Mouse (Mus musculus): ENCODE results near the gene Gm43517. TPM values are rescaled to one million over a fixed set of nuclear protein-coding genes. Genes with fewer than 3 reads are reported as not detected.
A peak's percentile ranks its signal among the peaks of the same experiment; 100 is the strongest.

Gm43517 gene
- 0.05 TPM in 1 of 2 replicates, not detected in the other for polyA plus RNA-seq (2015; fragmentation: Nextera tagmentation; extraction: Ambion mirVana)

DNA sequence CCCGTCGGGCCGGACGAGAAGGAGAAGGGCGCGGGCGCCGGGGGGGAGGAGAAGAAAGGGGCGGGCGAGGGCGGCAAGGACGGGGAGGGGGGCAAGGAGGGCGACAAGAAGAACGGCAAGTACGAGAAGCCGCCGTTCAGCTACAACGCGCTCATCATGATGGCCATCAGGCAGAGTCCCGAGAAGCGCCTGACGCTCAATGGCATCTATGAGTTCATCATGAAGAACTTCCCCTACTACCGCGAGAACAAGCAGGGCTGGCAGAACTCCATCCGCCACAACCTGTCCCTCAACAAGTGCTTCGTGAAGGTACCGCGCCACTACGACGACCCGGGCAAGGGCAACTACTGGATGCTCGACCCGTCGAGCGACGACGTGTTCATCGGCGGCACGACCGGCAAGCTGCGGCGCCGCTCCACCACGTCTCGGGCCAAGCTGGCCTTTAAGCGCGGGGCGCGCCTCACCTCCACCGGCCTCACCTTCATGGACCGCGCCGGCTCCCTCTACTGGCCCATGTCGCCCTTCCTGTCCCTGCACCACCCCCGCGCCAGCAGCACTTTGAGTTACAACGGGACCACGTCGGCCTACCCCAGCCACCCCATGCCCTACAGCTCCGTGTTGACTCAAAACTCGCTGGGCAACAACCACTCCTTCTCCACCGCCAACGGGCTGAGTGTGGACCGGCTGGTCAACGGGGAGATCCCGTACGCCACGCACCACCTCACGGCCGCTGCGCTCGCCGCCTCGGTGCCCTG lies at the start of gene Gm43517:
TSS of gene Gm43517 (plus strand) at position 299 of the 755 bp plus-strand sequence.
- H3K36me3 ChIP-seq = no peaks in the 10 kb centered on the region
- H3K9me3 ChIP-seq (replicated peaks) = no peaks in the 10 kb centered on the region
- peak within 1 kb of the TSS; percentile 49 for H3K4me2 ChIP-seq (replicated peaks)
- ATAC-seq (ENCODE audit: insufficient number of reproducible peaks, low FRiP score, low TSS enrichment, low read depth) = no peak
- H3K4me3 ChIP-seq (replicated peaks) = peak within 1 kb of the TSS; percentile 40
- no peak within 1 kb of the TSS for H3K27ac ChIP-seq (replicated peaks)
- no peak within 1 kb of the TSS for H3K9ac ChIP-seq
- WGBS = 1% methylated on average over 64 of the region's 75 CpGs
- H3K27me3 ChIP-seq = peaks cover 74% of the 10 kb centered on the region
- peaks cover 20% of the 10 kb centered on the region for H3K4me1 ChIP-seq

- no peak for ATAC-seq (ENCODE audit: insufficient number of reproducible peaks, low FRiP score, low TSS enrichment, low read depth)
- Histone ChIP-seq H3K4me1 (no peaks in the 10 kb centered on the region), H3K4me3 (replicated peaks) (no peak overlapping the region), H3K4me2 (replicated peaks) (no peak overlapping the region), H3K27me3 (no peaks in the 10 kb centered on the region), H3K9me3 (replicated peaks) (no peaks in the 10 kb centered on the region), H3K36me3 (no peaks in the 10 kb centered on the region), H3K9ac (no peak overlapping the region), H3K27ac (replicated peaks) (no peak overlapping the region)
- 82% methylated on average over 10 of the region's 10 CpGs for WGBS
These were observed 35.3 kb upstream of the Gm43517 start for GRCm38 (mm10) chr12:49349697-49350096.

DNA sequence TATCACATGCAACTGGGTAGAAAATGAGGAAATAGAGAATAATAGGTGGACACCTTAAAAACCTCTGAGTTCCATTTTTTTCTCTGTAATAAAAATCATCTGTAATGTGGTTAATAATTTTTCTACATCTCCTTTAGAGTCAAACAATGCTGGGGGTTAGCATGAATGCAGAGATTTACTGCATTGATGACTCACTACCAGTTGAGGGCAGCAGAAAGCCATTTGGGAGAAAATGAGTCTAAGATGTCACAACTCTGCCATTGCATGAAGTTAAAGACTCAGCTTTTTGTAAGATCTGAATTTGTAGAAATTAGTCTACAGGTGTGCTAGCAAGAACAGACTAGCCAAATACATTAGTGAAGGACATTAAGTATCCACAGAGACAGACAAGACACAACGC lies 16.0 kb upstream of the Gm43517 start:
- Histone ChIP-seq H3K4me2 (replicated peaks) (no peak overlapping the region), H3K4me3 (replicated peaks) (no peak overlapping the region), H3K27me3 (peaks cover 40% of the 10 kb centered on the region), H3K9me3 (replicated peaks) (no peaks in the 10 kb centered on the region), H3K9ac (no peak overlapping the region), H3K4me1 (peaks cover under 1% of the 10 kb centered on the region; the same call in 1 of the 2 replicates), H3K36me3 (no peaks in the 10 kb centered on the region), H3K27ac (replicated peaks) (no peak overlapping the region)
- 53% methylated on average over 1 of the region's 1 CpGs for WGBS
- no peak for ATAC-seq (ENCODE audit: insufficient number of reproducible peaks, low FRiP score, low TSS enrichment, low read depth)

DNA sequence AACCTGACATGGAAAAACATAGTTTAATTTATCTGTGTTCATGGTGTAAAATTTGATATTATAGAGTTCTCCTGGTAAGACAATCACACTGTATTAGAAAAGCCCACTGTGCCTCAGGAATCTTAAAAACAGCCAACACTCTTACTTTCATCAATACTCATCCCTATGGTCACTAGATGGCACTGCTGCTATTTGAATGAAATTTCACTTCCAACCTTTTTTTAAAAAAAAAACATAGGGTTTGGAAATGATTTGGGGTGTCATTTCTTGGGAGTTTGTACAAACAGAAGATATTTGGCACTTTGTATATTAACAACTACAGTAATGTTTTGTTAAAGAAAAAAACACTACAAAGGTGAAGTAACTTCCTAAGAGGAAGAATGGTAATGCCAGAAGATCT lies 12.8 kb upstream of the Gm43517 start:
- no peak overlapping the region for H3K9ac ChIP-seq
- no peaks in the 10 kb centered on the region for H3K36me3 ChIP-seq
- H3K27me3 ChIP-seq = peaks cover 70% of the 10 kb centered on the region
- ATAC-seq (ENCODE audit: insufficient number of reproducible peaks, low FRiP score, low TSS enrichment, low read depth) = no peak
- no peak overlapping the region for H3K27ac ChIP-seq (replicated peaks)
- no peak overlapping the region for H3K4me2 ChIP-seq (replicated peaks)
- H3K4me1 ChIP-seq = peaks cover 8% of the 10 kb centered on the region
- no peak overlapping the region for H3K4me3 ChIP-seq (replicated peaks)
- H3K9me3 ChIP-seq (replicated peaks) = no peaks in the 10 kb centered on the region

DNA sequence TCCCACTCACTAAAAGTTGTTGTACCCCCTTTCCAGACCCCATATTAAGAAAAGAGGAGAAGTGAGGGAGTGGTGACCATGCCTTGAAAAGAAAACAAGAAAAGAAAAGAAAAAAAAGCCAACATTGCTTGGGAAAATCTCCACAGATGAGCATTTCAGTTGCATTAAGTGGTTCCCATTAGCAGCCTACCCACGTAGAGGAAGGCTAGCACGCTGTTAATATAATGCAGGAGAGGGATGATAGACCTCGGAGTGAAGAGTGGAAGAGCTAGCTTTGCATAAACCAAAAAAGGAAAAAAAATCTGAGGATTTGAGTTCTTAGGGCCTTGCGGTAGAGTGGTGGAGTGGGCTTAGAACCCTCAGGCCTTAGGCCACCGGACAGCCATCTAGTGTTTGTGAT lies 11.8 kb upstream of the Gm43517 start:
- 7% methylated on average over 5 of the region's 5 CpGs for WGBS
- no peaks in the 10 kb centered on the region for H3K36me3 ChIP-seq
- H3K27me3 ChIP-seq = peaks cover 80% of the 10 kb centered on the region
- peaks cover 8% of the 10 kb centered on the region for H3K4me1 ChIP-seq
- no peak overlapping the region for H3K4me3 ChIP-seq (replicated peaks)
- H3K4me2 ChIP-seq (replicated peaks) = no peak overlapping the region
- no peak overlapping the region for H3K9ac ChIP-seq
- H3K9me3 ChIP-seq (replicated peaks) = no peaks in the 10 kb centered on the region
- no peak for ATAC-seq (ENCODE audit: insufficient number of reproducible peaks, low FRiP score, low TSS enrichment, low read depth)
- no peak overlapping the region for H3K27ac ChIP-seq (replicated peaks)

GRCm38 (mm10) chr12:49373821-49374605 lies 11.0 kb upstream of the Gm43517 start:
- Histone ChIP-seq H3K9me3 (replicated peaks) (no peaks in the 10 kb centered on the region), H3K27me3 (peaks cover 88% of the 10 kb centered on the region), H3K4me3 (replicated peaks) (peak overlapping the region; percentile 29), H3K36me3 (no peaks in the 10 kb centered on the region), H3K27ac (replicated peaks) (no peak overlapping the region), H3K9ac (no peak overlapping the region), H3K4me2 (replicated peaks) (peak overlapping the region; percentile 48), H3K4me1 (peaks cover 8% of the 10 kb centered on the region)
- WGBS = 2% methylated on average over 24 of the region's 24 CpGs
- no peak for ATAC-seq (ENCODE audit: insufficient number of reproducible peaks, low FRiP score, low TSS enrichment, low read depth)

- Histone ChIP-seq H3K9me3 (replicated peaks) (no peaks in the 10 kb centered on the region), H3K4me2 (replicated peaks) (peak overlapping the region; percentile 48), H3K4me3 (replicated peaks) (peak overlapping the region; percentile 29), H3K27ac (replicated peaks) (no peak overlapping the region), H3K36me3 (no peaks in the 10 kb centered on the region), H3K27me3 (peaks cover 89% of the 10 kb centered on the region), H3K4me1 (peaks cover 8% of the 10 kb centered on the region), H3K9ac (no peak overlapping the region)
- ATAC-seq (ENCODE audit: insufficient number of reproducible peaks, low FRiP score, low TSS enrichment, low read depth) = no peak
- WGBS = under 1% methylated on average over 14 of the region's 14 CpGs
These were observed 10.4 kb upstream of the Gm43517 start for GRCm38 (mm10) chr12:49374606-49374995.

DNA sequence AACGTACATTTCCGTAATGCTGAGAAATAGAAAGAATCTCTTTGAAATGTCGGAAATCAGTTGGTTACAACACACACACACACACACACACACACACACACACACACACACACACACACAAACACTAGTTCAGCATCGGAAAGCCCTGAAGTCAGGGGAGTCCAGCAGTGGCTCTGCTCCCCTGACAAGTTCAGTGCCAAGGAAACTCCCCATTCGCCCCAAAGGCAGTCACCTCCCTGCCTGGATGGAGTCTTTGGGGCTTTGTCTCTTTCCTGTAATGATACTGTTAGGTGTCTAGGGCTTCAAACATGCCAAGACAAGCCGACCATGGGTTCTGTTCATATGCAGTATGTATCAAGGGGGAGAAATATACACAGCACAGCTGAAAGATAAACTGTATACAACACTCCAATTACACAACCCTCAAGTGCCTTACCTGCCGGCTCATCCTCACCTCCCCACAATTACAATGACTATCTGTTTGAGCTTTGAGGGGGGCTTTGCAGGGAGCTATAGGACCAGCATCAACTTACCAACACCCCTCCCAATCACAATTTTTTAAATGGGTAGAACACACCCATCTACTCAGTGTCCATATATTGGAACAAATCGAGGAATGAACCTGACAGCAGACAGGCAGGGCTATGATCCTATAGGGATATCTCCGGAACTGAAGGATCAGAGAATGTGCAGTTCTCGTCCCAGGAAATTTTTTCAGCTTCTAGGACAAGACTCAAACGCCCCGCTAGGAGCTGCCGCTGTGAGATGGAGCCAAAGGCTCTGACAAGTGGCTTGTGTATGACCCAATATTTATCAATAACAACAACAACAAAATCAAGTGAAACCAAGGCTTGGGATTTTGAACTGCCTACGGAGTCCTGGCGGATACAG lies 9.3 kb upstream of the Gm43517 start:
- ATAC-seq (ENCODE audit: insufficient number of reproducible peaks, low FRiP score, low TSS enrichment, low read depth) = peak; percentile 45; the same call in 1 of the 2 replicates

GRCm38 (mm10) chr12:49376318-49376992 lies 8.5 kb upstream of the Gm43517 start:
- no peaks in the 10 kb centered on the region for H3K36me3 ChIP-seq
- no peak for ATAC-seq (ENCODE audit: insufficient number of reproducible peaks, low FRiP score, low TSS enrichment, low read depth)
- H3K4me2 ChIP-seq (replicated peaks) = no peak overlapping the region

More for the DNA sequence above, 9.3 kb upstream of the Gm43517 start:
- no peak overlapping the region for H3K4me2 ChIP-seq (replicated peaks)
- H3K27ac ChIP-seq (replicated peaks) = no peak overlapping the region
- H3K36me3 ChIP-seq = no peaks in the 10 kb centered on the region
- 2% methylated on average over 15 of the region's 15 CpGs for WGBS
- H3K9me3 ChIP-seq (replicated peaks) = no peaks in the 10 kb centered on the region
- no peak overlapping the region for H3K4me3 ChIP-seq (replicated peaks)
- H3K27me3 ChIP-seq = peaks cover 92% of the 10 kb centered on the region
- H3K4me1 ChIP-seq = peaks cover 8% of the 10 kb centered on the region
- H3K9ac ChIP-seq = no peak overlapping the region

GRCm38 (mm10) chr12:49377281-49377970 lies 7.5 kb upstream of the Gm43517 start:
- H3K27me3 ChIP-seq = peaks cover 96% of the 10 kb centered on the region
- under 1% methylated on average over 15 of the region's 15 CpGs for WGBS
- no peak overlapping the region for H3K4me3 ChIP-seq (replicated peaks)
- H3K9me3 ChIP-seq (replicated peaks) = no peaks in the 10 kb centered on the region
- no peak overlapping the region for H3K27ac ChIP-seq (replicated peaks)
- peaks cover 8% of the 10 kb centered on the region for H3K4me1 ChIP-seq
- H3K4me2 ChIP-seq (replicated peaks) = no peak overlapping the region
- H3K9ac ChIP-seq = no peak overlapping the region
- no peak for ATAC-seq (ENCODE audit: insufficient number of reproducible peaks, low FRiP score, low TSS enrichment, low read depth)
- H3K36me3 ChIP-seq = no peaks in the 10 kb centered on the region

More at GRCm38 (mm10) chr12:49376318-49376992, 8.5 kb upstream of the Gm43517 start:
- 4% methylated on average over 19 of the region's 19 CpGs for WGBS
- no peak overlapping the region for H3K4me3 ChIP-seq (replicated peaks)
- no peak overlapping the region for H3K27ac ChIP-seq (replicated peaks)
- H3K9ac ChIP-seq = no peak overlapping the region
- no peaks in the 10 kb centered on the region for H3K9me3 ChIP-seq (replicated peaks)
- peaks cover 90% of the 10 kb centered on the region for H3K27me3 ChIP-seq
- H3K4me1 ChIP-seq = peaks cover 8% of the 10 kb centered on the region

Data from embryonic facial prominence, embryonic 15.5 days (tissue).